Mouse (Mus musculus) hindbrain, embryonic 10.5 days (tissue): ENCODE measurements around the gene Mif4gd. TPM values are rescaled to one million over a fixed set of nuclear protein-coding genes. Genes with fewer than 3 reads are reported as not detected.

Source experiments
- DNase-seq: peaks from one replicate; pipeline ENCODE4 v3.0.0-alpha.2; 2017; ENCODE audit warnings: low spot score
- H3K27ac ChIP-seq: fragments of 300-500 bp; sonication (generic); 2 replicates; pipeline ENCODE4 v1.5.1; 2016; ENCODE audit warnings: mild to moderate bottlenecking, moderate library complexity
- H3K27me3 ChIP-seq: fragments of 300-500 bp; sonication (generic); 2 replicates; pipeline ENCODE4 v1.6.1; 2016; ENCODE audit warnings: mild to moderate bottlenecking; ENCODE audit not compliant: poor library complexity, insufficient read depth, severe bottlenecking
- H3K36me3 ChIP-seq: fragments of 300-500 bp; sonication (generic); 2 replicates; pipeline ENCODE4 v1.6.1; 2016; ENCODE audit warnings: mild to moderate bottlenecking, moderate library complexity
- H3K4me1 ChIP-seq: fragments of 300-500 bp; sonication (generic); replicated peaks from 2 replicates; pipeline ENCODE4 v1.6.1; 2016; ENCODE audit warnings: mild to moderate bottlenecking
- H3K4me3 ChIP-seq: fragments of 300-500 bp; sonication (generic); 2 replicates; pipeline ENCODE4 v1.5.1; 2016; ENCODE audit warnings: mild to moderate bottlenecking, moderate library complexity
- H3K9me3 ChIP-seq: fragments of 300-500 bp; sonication (generic); 2 replicates; pipeline ENCODE4 v1.6.1; 2016; ENCODE audit warnings: mild to moderate bottlenecking, moderate library complexity
- WGBS: fragments of 180-500 bp; shearing (Covaris S2); methylation state at CpG from one replicate; pipeline ENCODE4 v1.1.7; 2016; 5-methylcytosine and 5-hydroxymethylcytosine counted together
- polyA plus RNA-seq: library from polyadenylated mRNA; unstranded; fragments of >200 nt; fragmentation: Nextera tagmentation; extraction: Ambion mirVana; gene quantifications from 2 replicates; pipeline ENCODE4 v1.2.1, GENCODE M21; 2016

Gene Mif4gd
- polyA plus RNA-seq, 1 experiment from 2014 or later, result 16.3 TPM

GRCm38 (mm10) chr11:115616893-115617292 lies 4.1 kb upstream of the Mif4gd start:
- no peak overlapping the region for H3K27ac ChIP-seq
- H3K36me3 ChIP-seq, result peaks cover 51% of the 10 kb centered on the region
- H3K4me1 ChIP-seq, result peaks cover 19% of the 10 kb centered on the region
- DNase-seq, result no peak
- WGBS, result 85% methylated on average over 6 of the region's 6 CpGs
- H3K4me3 ChIP-seq, result no peak overlapping the region
- H3K27me3 ChIP-seq, result no peaks in the 10 kb centered on the region
- no peaks in the 10 kb centered on the region for H3K9me3 ChIP-seq

- peaks cover 47% of the 10 kb centered on the region for H3K36me3 ChIP-seq
- WGBS, result 93% methylated on average over 7 of the region's 7 CpGs
- DNase-seq, result no peak
Observed at GRCm38 (mm10) chr11:115616371-115616770, 3.6 kb upstream of the Mif4gd start.

GRCm38 (mm10) chr11:115615875-115616274 lies 3.1 kb upstream of the Mif4gd start:
- Histone ChIP-seq H3K36me3 (peaks cover 42% of the 10 kb centered on the region), H3K27me3 (no peaks in the 10 kb centered on the region), H3K4me3 (no peak overlapping the region), H3K9me3 (no peaks in the 10 kb centered on the region), H3K27ac (no peak overlapping the region), H3K4me1 (peaks cover 28% of the 10 kb centered on the region)
- WGBS, result 91% methylated on average over 6 of the region's 6 CpGs
- DNase-seq, result no peak

More at GRCm38 (mm10) chr11:115616371-115616770, 3.6 kb upstream of the Mif4gd start:
- H3K27me3 ChIP-seq, result no peaks in the 10 kb centered on the region
- H3K27ac ChIP-seq, result no peak overlapping the region
- peaks cover 25% of the 10 kb centered on the region for H3K4me1 ChIP-seq
- no peaks in the 10 kb centered on the region for H3K9me3 ChIP-seq
- H3K4me3 ChIP-seq, result no peak overlapping the region

GRCm38 (mm10) chr11:115615108-115615825 lies 2.5 kb upstream of the Mif4gd start:
- Histone ChIP-seq H3K4me1 (peaks cover 28% of the 10 kb centered on the region), H3K27ac (peak overlapping the region; percentile 35; the same call in 1 of the 2 replicates), H3K4me3 (no peak overlapping the region), H3K36me3 (peaks cover 36% of the 10 kb centered on the region), H3K9me3 (no peaks in the 10 kb centered on the region), H3K27me3 (no peaks in the 10 kb centered on the region)
- WGBS, result 87% methylated on average over 15 of the region's 15 CpGs
- no peak for DNase-seq

GRCm38 (mm10) chr11:115614346-115615107 lies 1.8 kb upstream of the Mif4gd start:
- Histone ChIP-seq H3K36me3 (peaks cover 33% of the 10 kb centered on the region), H3K9me3 (no peaks in the 10 kb centered on the region), H3K4me3 (no peak overlapping the region), H3K4me1 (peaks cover 28% of the 10 kb centered on the region), H3K27me3 (no peaks in the 10 kb centered on the region), H3K27ac (no peak overlapping the region)
- no peak for DNase-seq
- WGBS, result 88% methylated on average over 10 of the region's 10 CpGs

GRCm38 (mm10) chr11:115613138-115613945 lies 573 bp upstream of the Mif4gd start:
- under 1% methylated on average over 16 of the region's 16 CpGs for WGBS
- H3K36me3 ChIP-seq, result peaks cover 39% of the 10 kb centered on the region
- H3K4me3 ChIP-seq, result peak overlapping the region; percentile 73
- H3K4me1 ChIP-seq, result peaks cover 28% of the 10 kb centered on the region
- no peak for DNase-seq
- H3K9me3 ChIP-seq, result no peaks in the 10 kb centered on the region
- no peaks in the 10 kb centered on the region for H3K27me3 ChIP-seq
- H3K27ac ChIP-seq, result peak overlapping the region; percentile 90

- H3K9me3 ChIP-seq, result no peaks in the 10 kb centered on the region
- 2% methylated on average over 13 of the region's 13 CpGs for WGBS
- no peaks in the 10 kb centered on the region for H3K27me3 ChIP-seq
- peak overlapping the region; percentile 90 for H3K27ac ChIP-seq
- H3K4me3 ChIP-seq, result peak overlapping the region; percentile 73
- no peak for DNase-seq
- H3K4me1 ChIP-seq, result peaks cover 28% of the 10 kb centered on the region
- peaks cover 46% of the 10 kb centered on the region for H3K36me3 ChIP-seq
Observed at GRCm38 (mm10) chr11:115612059-115612409, 735 bp downstream of the Mif4gd start.

GRCm38 (mm10) chr11:115611173-115611572 lies 1.6 kb downstream of the Mif4gd start:
- Histone ChIP-seq H3K4me3 (no peak overlapping the region), H3K9me3 (no peaks in the 10 kb centered on the region), H3K27me3 (no peaks in the 10 kb centered on the region), H3K36me3 (peaks cover 53% of the 10 kb centered on the region), H3K27ac (no peak overlapping the region), H3K4me1 (peaks cover 28% of the 10 kb centered on the region)
- no peak for DNase-seq
- 89% methylated on average over 6 of the region's 6 CpGs for WGBS

- 77% methylated on average over 3 of the region's 3 CpGs for WGBS
- peaks cover 50% of the 10 kb centered on the region for H3K36me3 ChIP-seq
- H3K4me3 ChIP-seq, result no peak overlapping the region
- H3K9me3 ChIP-seq, result no peaks in the 10 kb centered on the region
- no peak for DNase-seq
- peaks cover 39% of the 10 kb centered on the region for H3K4me1 ChIP-seq
- H3K27ac ChIP-seq, result no peak overlapping the region
- H3K27me3 ChIP-seq, result no peaks in the 10 kb centered on the region
Observed at GRCm38 (mm10) chr11:115609576-115609975, 3.2 kb downstream of the Mif4gd start.

- no peak overlapping the region for H3K4me3 ChIP-seq
- H3K27ac ChIP-seq, result no peak overlapping the region
- DNase-seq, result no peak
- H3K27me3 ChIP-seq, result no peaks in the 10 kb centered on the region
- WGBS, result 86% methylated on average over 23 of the region's 23 CpGs
- H3K36me3 ChIP-seq, result peaks cover 49% of the 10 kb centered on the region
- H3K9me3 ChIP-seq, result no peaks in the 10 kb centered on the region
- H3K4me1 ChIP-seq, result peaks cover 46% of the 10 kb centered on the region
Observed at GRCm38 (mm10) chr11:115608421-115609399, 4.1 kb downstream of the Mif4gd start.

- no peak overlapping the region for H3K27ac ChIP-seq
- no peaks in the 10 kb centered on the region for H3K9me3 ChIP-seq
- peaks cover 45% of the 10 kb centered on the region for H3K4me1 ChIP-seq
- H3K4me3 ChIP-seq, result no peak overlapping the region
- 96% methylated on average over 18 of the region's 18 CpGs for WGBS
- no peaks in the 10 kb centered on the region for H3K27me3 ChIP-seq
- peaks cover 54% of the 10 kb centered on the region for H3K36me3 ChIP-seq
- DNase-seq, result no peak
Observed at GRCm38 (mm10) chr11:115606733-115607132, 6.0 kb downstream of the Mif4gd start.

- H3K27ac ChIP-seq, result peak overlapping the region; percentile 99
- WGBS, result under 1% methylated on average over 26 of the region's 26 CpGs
- peaks cover 70% of the 10 kb centered on the region for H3K36me3 ChIP-seq
Observed at GRCm38 (mm10) chr11:115604304-115604696, 8.5 kb downstream of the Mif4gd start.

More at GRCm38 (mm10) chr11:115604304-115604696, 8.5 kb downstream of the Mif4gd start:
- peaks cover 40% of the 10 kb centered on the region for H3K4me1 ChIP-seq
- H3K4me3 ChIP-seq, result peak overlapping the region; percentile 80
- no peak for DNase-seq
- H3K27me3 ChIP-seq, result no peaks in the 10 kb centered on the region
- no peaks in the 10 kb centered on the region for H3K9me3 ChIP-seq
